Mouse (Mus musculus) neural tube, embryonic 13.5 days (tissue): Measurements from ENCODE around the gene Scyl3. TPM values are rescaled to one million over a fixed set of nuclear protein-coding genes. Genes with fewer than 3 reads are reported as not detected.

ENCODE experiments used
- ATAC-seq: fragments of 200-750 bp; cut with Nextera tagmentation; 2 replicates; pipeline ENCODE4 v1.8.0; 2017; ENCODE audit warnings: low read depth, mild to moderate bottlenecking, moderate TSS enrichment, moderate library complexity
- H3K27ac ChIP-seq: fragments of 300-500 bp; sonication (generic); replicated peaks from 2 replicates; pipeline ENCODE4 v1.5.1; 2015; ENCODE audit warnings: moderate library complexity, mild to moderate bottlenecking, inconsistent platforms
- H3K27me3 ChIP-seq: fragments of 300-500 bp; sonication (generic); 2 replicates; pipeline ENCODE4 v1.6.1; 2015; ENCODE audit warnings: mild to moderate bottlenecking, inconsistent platforms
- H3K36me3 ChIP-seq: fragments of 300-500 bp; sonication (generic); 2 replicates; pipeline ENCODE4 v1.6.1; 2015; ENCODE audit warnings: mild to moderate bottlenecking, inconsistent platforms
- H3K4me1 ChIP-seq: fragments of 300-500 bp; sonication (generic); replicated peaks from 2 replicates; pipeline ENCODE4 v1.6.1; 2015; ENCODE audit warnings: inconsistent platforms
- H3K4me2 ChIP-seq: fragments of 300-500 bp; sonication (generic); 2 replicates; pipeline ENCODE4 v1.6.1; 2015; ENCODE audit warnings: inconsistent platforms, mild to moderate bottlenecking, moderate library complexity
- H3K4me3 ChIP-seq: fragments of 300-500 bp; sonication (generic); 2 replicates; pipeline ENCODE4 v1.5.1; 2015; ENCODE audit warnings: mild to moderate bottlenecking, inconsistent platforms
- H3K9ac ChIP-seq: fragments of 300-500 bp; sonication (generic); 2 replicates; pipeline ENCODE4 v1.6.1; 2015; ENCODE audit warnings: moderate library complexity, mild to moderate bottlenecking, inconsistent platforms
- H3K9me3 ChIP-seq: fragments of 300-500 bp; sonication (generic); 2 replicates; pipeline ENCODE4 v1.6.1; 2016; ENCODE audit warnings: inconsistent platforms
- WGBS: fragments of 180-500 bp; shearing (Covaris S2); methylation state at CpG from one replicate; pipeline ENCODE4 v1.1.7; 2015; 5-methylcytosine and 5-hydroxymethylcytosine counted together
- polyA plus RNA-seq: library from polyadenylated mRNA; unstranded; fragments of >200 nt; fragmentation: Nextera tagmentation; extraction: Ambion mirVana; gene quantifications from 2 replicates; pipeline ENCODE4 v1.2.1, GENCODE M21; 2015

The Scyl3 gene
- polyA plus RNA-seq, 1 experiment from 2014 or later: 15.5 TPM

DNA sequence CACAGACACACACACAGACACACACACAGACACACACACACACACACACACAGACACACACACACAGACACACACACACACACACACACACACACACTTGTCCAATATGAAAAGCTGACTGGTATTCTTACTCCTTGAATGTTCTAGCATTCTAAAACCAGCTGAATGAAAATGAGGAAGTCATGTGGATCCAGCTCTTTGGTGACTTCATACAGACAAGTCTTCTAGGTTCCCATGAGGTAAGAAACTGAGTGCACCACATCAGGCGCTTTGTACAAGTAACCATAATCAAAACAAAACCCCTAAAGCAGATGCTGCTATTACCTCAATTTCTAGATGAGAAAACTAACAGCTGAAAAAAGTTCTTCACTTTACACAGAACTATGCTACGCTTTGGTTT lies 46.2 kb downstream of the Scyl3 start:
- no peak for ATAC-seq
- Histone ChIP-seq H3K9ac (no peak overlapping the region), H3K4me2 (no peak overlapping the region), H3K4me1 (no peaks in the 10 kb centered on the region), H3K9me3 (no peaks in the 10 kb centered on the region), H3K27ac (no peak overlapping the region), H3K36me3 (peaks cover 8% of the 10 kb centered on the region; the same call in 1 of the 2 replicates), H3K27me3 (no peaks in the 10 kb centered on the region), H3K4me3 (no peak overlapping the region)
- 94% methylated on average over 2 of the region's 2 CpGs for WGBS

DNA sequence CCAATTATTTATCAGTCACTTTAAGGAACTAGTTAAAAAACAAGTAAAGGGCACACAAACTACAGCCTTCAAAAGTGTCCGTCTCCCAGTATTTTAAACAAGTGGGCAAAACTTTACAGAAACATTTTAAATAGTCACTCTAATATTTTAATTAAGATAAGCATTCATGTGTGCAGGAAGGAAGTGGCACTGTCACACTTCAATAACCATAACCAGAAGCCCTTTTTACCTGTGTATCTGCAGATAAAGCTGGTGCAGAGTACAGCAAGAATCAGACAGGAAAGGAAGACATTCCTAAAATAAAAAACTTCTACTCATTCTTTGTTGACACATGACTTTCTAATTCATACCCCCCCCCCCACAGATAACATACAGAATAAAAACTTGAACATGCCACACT lies 47.6 kb downstream of the Scyl3 start:
- Histone ChIP-seq H3K4me1 (no peaks in the 10 kb centered on the region), H3K9me3 (no peaks in the 10 kb centered on the region), H3K4me3 (no peak overlapping the region), H3K9ac (no peak overlapping the region), H3K27ac (no peak overlapping the region), H3K36me3 (peaks cover 16% of the 10 kb centered on the region; the same call in 1 of the 2 replicates), H3K27me3 (no peaks in the 10 kb centered on the region), H3K4me2 (no peak overlapping the region)
- WGBS: 87% methylated on average over 1 of the region's 1 CpGs
- ATAC-seq: no peak

DNA sequence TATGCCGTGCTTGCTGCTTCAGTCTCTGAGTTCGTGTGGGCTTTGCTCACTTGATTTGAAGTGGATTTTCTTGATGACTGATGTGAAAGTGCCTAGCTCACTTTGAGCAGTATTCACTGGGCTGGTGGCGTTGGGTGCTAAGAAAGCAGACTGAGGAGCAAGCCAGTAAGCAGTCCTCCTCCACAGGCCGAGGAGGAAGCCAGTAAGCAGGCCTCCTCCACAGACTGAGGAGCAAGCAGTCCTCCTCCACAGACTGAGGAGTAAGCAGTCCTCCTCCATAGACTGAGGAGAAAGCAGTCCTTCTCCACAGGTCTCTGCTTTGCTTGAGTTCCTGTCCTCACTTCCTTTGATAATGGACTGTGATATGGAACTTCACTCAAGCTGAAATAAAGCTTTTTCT lies 63.5 kb downstream of the Scyl3 start:
- ATAC-seq: no peak
- Histone ChIP-seq H3K27me3 (no peaks in the 10 kb centered on the region), H3K27ac (no peak overlapping the region), H3K9me3 (no peaks in the 10 kb centered on the region), H3K4me1 (peaks cover 19% of the 10 kb centered on the region), H3K9ac (no peak overlapping the region), H3K36me3 (no peaks in the 10 kb centered on the region), H3K4me2 (no peak overlapping the region), H3K4me3 (no peak overlapping the region)
- WGBS: 87% methylated on average over 4 of the region's 4 CpGs

DNA sequence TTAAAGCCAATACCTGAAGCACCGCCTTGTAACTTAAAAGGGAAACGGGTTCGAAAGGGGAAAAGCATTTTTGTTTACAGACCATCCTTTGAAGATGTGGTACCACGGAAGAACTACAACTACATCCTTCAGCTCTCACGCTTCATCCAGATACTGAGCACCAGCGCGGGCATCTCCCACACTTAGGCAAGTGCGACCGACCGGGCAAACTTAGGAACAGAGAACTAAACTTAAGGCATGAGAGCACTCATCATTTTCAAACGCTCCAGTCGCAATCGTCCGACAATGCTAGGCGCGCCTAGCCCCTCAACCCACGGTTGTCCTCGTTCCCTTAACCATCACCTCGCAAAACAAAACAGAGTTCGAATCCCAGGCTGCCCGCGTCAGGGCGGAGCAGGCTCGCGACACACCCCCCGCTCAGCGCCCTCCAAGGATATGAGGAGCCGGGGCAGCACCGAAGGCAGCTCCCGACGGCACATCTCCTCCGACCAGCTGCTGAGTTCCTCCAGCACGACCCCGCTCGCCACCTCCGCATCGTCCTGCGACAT lies 65.3 kb downstream of the Scyl3 start:
- H3K4me2 ChIP-seq: peak overlapping the region; percentile 65
- H3K9ac ChIP-seq: peak overlapping the region; percentile 79
- H3K27ac ChIP-seq: no peak overlapping the region
- no peaks in the 10 kb centered on the region for H3K9me3 ChIP-seq
- H3K4me3 ChIP-seq: peak overlapping the region; percentile 75
- H3K4me1 ChIP-seq: peaks cover 19% of the 10 kb centered on the region
- H3K36me3 ChIP-seq: no peaks in the 10 kb centered on the region
- under 1% methylated on average over 38 of the region's 38 CpGs for WGBS
- ATAC-seq: peak; percentile 20
- H3K27me3 ChIP-seq: no peaks in the 10 kb centered on the region

DNA sequence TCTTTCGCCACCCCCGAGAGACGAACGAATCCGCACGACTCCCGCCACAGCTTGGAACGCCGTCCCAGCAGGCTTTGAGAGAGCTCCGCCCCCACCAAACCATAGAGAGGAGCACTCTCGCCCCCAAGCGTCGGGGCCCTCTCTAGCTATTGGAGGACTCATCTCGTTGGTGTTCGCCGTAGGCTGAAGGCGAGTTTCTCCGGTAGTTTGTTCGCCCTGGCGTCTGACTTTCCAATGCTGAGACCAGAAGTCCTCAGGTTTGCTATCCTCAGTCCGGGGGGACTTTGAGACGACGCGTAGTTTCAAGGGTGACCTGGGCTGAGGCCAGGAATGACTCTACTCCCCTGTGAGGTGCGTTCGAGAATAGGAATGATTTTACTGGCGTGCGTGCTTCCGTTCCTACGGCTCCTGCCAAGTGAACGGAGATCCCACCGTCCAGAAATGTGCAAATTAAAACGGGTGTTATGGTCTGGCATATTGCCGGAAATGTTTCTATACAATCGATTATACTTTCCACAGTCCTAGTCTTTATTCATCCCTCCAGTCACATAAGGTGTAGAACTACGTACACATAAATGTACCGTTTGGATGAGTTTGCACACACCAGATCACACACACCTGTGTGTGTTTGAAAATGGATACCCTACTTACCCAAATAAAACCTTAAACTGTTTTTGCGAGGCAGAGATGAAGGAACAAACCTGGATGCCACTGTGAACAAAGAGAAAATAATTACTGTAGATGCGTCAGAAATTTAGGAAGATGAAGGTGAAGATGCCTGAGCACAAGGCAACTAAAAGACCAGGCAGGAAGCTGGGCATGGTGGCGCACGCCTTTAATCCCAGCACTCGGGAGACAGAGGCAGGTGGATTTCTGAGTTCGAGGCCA lies 66.1 kb downstream of the Scyl3 start, which contains the start of the genes BC055324 and Mettl18:
BC055324 (minus strand) TSS at position 76 of the 888 bp plus-strand sequence.
Mettl18 (plus strand) TSS at position 169 of the 888 bp plus-strand sequence.
- ATAC-seq: peak; percentile 99
- peak within 1 kb of the TSS; percentile 75 for H3K4me3 ChIP-seq
- no peaks in the 10 kb centered on the region for H3K27me3 ChIP-seq
- no peaks in the 10 kb centered on the region for H3K36me3 ChIP-seq
- peak within 1 kb of the TSS; percentile 79 for H3K9ac ChIP-seq
- peak within 1 kb of the TSS; percentile 80 for H3K27ac ChIP-seq
- 4% methylated on average over 43 of the region's 43 CpGs for WGBS
- peak within 1 kb of the TSS; percentile 66 for H3K4me2 ChIP-seq
- H3K9me3 ChIP-seq: no peaks in the 10 kb centered on the region
- H3K4me1 ChIP-seq: peaks cover 19% of the 10 kb centered on the region

DNA sequence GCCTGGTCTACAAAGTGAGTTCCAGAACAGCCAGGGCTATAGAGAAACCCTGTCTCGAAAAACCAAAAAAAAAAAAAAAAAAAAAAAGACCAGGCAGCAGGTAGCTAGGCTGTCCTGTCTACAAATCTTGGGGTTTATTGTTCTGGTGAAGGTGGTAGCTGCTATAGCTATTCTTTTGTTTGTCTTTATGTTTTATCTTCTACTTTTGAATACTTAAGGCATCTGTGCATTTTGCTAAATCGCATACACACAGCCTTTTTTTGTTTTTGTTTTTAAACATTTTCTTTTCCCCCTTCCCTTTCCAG lies 66.7 kb downstream of the Scyl3 start:
- Histone ChIP-seq H3K27me3 (no peaks in the 10 kb centered on the region), H3K4me2 (peak overlapping the region; percentile 66), H3K36me3 (no peaks in the 10 kb centered on the region), H3K9me3 (no peaks in the 10 kb centered on the region), H3K27ac (peak overlapping the region; percentile 80; the same call in 1 of the 2 replicates), H3K9ac (peak overlapping the region; percentile 79), H3K4me3 (peak overlapping the region; percentile 75), H3K4me1 (peaks cover 19% of the 10 kb centered on the region)
- no peak for ATAC-seq
- 49% methylated on average over 2 of the region's 2 CpGs for WGBS

DNA sequence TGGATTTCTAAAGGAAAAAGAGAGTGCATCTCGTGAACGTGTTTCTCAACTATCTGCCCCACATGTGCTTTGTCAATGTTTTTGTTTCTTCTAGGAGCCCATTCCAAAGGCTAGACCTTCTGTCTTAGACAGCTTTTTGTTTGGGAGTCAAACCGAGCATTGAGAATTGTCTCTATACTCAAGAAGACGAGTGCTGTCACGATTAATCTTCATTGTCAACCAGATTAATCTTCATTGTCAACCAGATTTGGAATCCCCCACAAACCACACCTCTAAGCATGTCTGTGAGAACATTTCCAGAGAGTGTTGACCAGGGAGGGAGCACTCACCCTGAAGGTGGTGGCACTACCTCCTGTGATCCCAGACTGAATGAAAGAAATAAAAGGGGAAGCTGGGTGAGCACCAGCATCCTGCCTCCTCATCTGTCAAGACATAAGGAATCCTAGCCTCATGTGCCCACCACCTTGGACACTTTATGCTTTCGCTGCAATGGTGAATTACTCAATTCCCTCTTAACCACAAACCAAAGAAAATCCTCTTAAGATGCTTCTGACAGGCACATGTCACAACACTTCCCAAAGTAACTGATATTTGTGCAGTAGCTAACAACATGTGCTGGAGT lies 73.0 kb downstream of the Scyl3 start:
- Histone ChIP-seq H3K27ac (no peak overlapping the region), H3K4me2 (no peak overlapping the region), H3K36me3 (no peaks in the 10 kb centered on the region), H3K9me3 (no peaks in the 10 kb centered on the region), H3K4me3 (no peak overlapping the region), H3K4me1 (no peaks in the 10 kb centered on the region), H3K27me3 (no peaks in the 10 kb centered on the region), H3K9ac (no peak overlapping the region)
- no peak for ATAC-seq
- WGBS: 72% methylated on average over 6 of the region's 6 CpGs

DNA sequence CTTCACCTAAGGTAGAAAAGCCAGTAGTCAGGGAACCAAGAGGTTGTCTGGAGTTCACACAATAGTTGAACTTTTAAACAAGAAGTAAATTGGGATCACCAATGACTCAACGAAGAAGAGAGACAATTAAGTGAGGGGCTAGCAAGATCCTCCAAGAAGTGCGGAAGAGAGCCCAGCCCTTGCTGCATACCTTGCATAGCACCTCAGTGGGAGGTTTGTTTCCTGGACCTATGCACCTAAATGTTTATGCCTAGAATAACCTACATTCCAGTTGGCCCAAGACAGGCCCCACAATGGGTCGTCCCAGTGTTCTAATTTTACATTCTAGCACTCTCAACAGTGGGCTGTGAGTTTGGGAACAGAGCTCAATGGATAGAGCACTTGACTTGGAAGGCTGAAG lies 75.4 kb downstream of the Scyl3 start:
- H3K4me1 ChIP-seq: no peaks in the 10 kb centered on the region
- no peak overlapping the region for H3K9ac ChIP-seq
- H3K9me3 ChIP-seq: no peaks in the 10 kb centered on the region
- 86% methylated on average over 3 of the region's 3 CpGs for WGBS
- H3K27me3 ChIP-seq: no peaks in the 10 kb centered on the region
- H3K4me3 ChIP-seq: no peak overlapping the region
- H3K4me2 ChIP-seq: no peak overlapping the region
- no peak for ATAC-seq
- H3K36me3 ChIP-seq: no peaks in the 10 kb centered on the region
- H3K27ac ChIP-seq: no peak overlapping the region

Other genes with a start within 250 kb of the Scyl3 start
- gene Mettl11b, start 203.9 kb upstream of the Scyl3 start, polyA plus RNA-seq: not detected in 2 replicates
- gene Kifap3, start 149.5 kb upstream of the Scyl3 start, polyA plus RNA-seq: 105 and 108 TPM in 2 replicates
- gene BC055324, start 65.7 kb downstream of the Scyl3 start, polyA plus RNA-seq: 5.7 and 8.0 TPM in 2 replicates
- gene Mettl18, start 65.8 kb downstream of the Scyl3 start, polyA plus RNA-seq: 8.3 and 9.8 TPM in 2 replicates
- not detected in 2 replicates for gene Sele, start 119.1 kb downstream of the Scyl3 start, polyA plus RNA-seq
- gene Sell, start 132.9 kb downstream of the Scyl3 start, polyA plus RNA-seq: 0.17 and 0.36 TPM in 2 replicates
- 0.28 TPM in 1 of 2 replicates, not detected in the other for gene Selp, start 186.2 kb downstream of the Scyl3 start, polyA plus RNA-seq
- gene F5, start 222.7 kb downstream of the Scyl3 start, polyA plus RNA-seq: 0.14 and 0.18 TPM in 2 replicates